Mouse (Mus musculus) lung, postnatal 36 days (tissue): ENCODE results near the gene Sash1.
"Not testable (repeated sequence)": the region's sequence is repeated elsewhere in the genome, so short reads cannot be mapped to it uniquely, and the experiment has no call there.

Source experiments
- DNase-seq: peaks from one replicate; pipeline ENCODE4 v3.0.0; 2022; ENCODE audit warnings: mixed read lengths

Sash1 gene

DNA sequence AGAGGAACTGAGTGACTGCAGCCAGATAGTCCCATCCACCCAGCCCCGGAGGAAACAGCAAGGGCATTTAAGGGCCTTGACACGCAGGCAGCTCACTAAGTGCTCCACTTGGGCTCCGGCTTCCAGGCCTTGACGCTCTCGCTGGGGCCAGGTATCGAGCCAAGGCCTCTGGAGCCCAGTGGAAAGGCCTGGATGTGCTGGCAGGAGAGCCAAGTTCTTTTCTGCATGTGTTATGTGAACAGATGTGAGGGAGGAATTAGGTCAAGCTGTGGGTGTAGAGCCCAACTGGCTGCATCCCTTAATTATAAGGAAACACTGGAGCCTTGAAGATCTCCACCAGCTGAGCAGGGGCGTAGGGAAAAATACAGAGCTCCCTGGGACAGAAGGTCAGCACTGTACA is 133.4 kb downstream of the Sash1 start:
- DNase-seq, result peak; percentile 56

DNA sequence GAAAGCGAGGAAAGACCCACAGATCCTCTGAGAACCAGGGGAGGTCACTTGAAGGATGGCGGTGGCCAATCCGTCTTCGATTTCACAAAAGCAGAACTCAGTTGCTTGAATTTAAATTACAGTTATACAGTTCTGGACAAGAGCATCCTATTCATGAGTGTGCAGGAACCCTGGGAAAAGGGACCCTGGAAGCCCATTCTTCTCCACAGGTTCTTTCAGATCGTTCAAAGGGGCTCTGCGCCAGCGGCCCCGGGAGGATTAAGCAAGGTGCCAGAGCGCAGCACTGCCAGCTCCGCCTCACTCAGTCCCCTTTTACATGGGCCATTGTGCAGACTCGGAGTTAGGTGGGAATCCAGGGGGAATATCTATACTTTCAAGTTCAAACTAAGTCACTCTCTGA is 136.3 kb downstream of the Sash1 start:
- DNase-seq, result no peak

DNA sequence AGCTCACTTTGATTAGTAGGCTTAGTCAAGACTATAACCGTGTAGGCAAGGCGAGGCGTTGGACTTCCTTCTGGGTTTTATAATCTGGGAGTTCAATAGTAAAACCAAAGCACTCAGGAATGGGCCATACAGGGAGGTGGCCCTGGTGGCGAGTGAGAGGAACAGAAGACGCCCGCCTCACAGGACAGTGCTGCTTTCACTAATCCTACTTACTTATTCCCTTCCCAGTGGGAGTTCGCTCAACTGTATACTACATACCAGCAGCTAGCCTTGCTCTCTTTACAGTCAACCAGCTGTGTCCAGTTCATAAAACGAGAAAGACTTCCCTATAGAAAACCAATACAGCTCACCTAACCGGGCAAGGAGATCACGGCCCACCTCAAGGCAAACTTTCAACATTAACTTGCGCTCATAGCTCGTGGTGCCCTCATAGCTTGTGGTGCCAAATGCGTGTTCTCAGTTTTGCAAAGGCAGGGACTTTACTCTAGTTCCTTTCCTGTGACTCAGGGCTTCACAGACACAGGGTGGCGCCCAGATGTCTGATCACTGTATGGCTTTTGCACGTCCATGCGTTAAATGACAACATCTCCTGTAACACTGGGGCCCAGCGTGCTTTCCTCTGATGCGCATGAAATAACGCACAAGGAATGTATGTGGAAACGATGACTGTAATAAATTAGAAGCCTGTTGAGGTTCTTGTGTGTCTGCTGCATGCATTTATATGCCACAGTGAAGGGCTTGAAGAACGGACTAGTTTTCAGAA is 138.2 kb downstream of the Sash1 start:
- no peak for DNase-seq

DNA sequence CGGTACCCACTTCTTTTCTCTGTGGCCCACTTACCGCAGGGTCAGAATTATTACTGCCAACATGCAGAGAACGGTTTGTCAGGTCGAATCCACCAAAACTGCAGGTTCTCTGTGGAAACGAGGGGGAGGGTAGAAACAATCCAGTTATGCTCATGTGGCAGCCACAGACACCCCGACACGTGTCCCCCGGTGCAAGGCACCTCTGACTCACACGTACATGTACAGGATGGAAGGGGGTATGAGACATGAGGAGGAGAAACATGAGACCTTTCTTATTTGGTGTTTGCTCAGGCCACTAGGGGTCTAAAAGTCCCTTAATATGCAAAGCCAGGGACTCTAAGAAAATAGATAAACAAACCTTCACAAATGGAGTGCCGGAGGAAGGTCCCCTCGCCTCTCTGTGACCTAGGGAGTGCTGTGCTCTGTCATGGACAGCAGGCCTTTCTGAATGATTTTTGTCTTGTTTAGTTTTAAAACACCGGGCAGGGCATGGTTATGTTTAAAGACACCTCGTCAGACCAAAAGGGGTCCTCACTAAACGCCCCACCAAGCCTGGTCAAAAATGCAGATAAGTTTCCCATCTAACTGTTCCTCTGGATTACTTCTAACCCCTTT is 139.7 kb downstream of the Sash1 start:
- no peak for DNase-seq

DNA sequence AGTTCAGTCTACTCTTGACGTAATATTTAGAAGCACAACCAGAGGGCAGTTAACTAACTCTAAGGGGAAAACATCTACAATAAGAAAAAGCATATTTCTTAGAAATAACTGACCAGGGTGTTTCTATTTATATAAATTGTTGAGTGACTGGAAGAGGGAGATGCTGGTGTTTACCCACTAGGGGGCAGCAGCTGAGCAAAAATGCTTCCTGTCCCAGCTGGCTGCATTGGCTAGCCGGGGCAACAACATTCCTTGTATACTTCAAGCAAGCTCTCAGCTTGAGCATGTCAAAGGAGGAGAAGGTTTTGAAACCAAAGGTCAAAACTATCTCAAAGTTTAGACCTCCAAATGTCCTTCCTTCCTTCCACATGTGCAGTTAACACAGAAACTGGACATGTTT is 143.0 kb downstream of the Sash1 start:
- DNase-seq, result peak; percentile 77

DNA sequence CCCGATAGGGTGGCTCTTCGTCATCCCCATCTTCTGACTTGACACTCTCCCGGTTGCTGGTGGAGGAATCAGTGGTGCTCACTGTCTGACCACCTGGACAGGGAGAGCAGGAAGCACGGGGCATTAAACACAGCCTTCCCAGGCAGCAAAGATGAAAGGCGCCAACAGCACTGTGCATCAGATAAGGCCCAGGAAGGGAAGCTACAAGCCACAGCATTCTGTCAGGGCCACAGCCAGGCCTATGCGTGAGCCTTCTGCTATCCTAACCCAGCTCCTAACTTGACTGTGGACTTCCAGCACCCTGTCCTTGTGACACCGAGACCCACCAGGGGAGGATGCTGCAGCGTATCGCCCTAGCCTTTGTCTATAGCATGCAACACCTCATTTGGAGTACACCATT is 144.4 kb downstream of the Sash1 start:
- DNase-seq, result no peak

DNA sequence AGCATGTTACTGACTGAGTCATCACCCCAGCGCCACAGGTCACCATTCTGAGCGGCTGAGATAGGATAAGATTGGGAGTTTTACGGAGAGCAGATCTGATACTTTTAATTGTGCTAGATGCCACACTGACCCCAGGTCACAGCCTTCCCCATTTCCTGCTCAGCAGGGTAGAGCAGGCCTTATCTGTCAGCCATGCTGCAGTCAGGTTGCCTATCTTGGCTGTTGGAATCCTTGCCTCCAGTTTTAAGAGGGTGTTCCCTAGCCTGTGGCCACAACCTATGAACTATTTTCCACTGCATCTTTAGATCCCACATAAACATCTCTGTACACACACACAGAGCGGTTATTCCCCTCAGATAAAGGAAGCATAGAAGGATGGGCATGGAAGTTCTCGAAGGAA is 145.1 kb downstream of the Sash1 start:
- DNase-seq, result no peak

DNA sequence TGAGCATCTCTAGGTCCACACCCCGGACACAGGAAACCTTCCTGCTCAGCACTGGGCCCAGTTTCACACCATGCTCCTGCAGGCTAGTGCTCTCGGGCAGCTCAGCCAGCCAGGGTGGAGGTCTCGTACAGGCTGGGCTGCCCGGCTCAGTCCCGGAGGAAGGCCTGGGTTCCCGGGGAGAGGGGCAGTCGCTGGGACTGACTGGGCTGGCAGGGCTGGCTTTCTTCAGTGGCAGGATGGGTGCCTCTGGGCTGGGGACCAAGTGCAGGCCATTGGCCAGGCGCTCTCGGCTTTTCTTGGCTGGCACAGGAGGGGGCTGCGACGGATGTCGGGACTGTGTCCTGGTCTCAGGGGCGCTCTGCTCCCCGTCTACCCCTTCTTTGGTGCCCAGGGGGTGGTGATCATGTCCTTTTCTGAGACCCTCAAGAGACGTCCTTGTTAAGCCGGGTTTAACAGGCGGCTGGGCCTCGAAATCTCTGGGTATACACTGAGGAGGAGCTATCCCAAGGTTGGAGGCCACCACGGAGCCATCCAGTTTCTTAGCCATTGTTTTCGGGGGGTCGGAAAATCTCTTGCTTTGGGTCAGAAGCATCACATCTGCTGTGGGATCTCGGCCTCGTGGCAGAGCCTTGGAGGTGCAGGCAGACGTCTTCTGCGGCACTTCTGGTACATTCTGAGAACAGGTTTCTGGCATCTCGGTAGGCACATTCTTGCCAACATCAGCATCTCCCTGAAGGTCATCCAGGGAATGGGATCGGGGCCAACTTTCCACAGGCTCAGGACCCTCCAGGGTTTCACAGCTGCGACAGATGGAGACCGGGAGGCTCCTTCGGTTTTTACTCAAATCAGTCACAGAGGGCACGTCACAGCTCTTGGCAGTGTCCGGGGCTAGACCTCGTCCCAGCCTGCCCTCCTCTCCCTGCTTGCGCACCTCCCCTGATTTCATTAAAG is 156.2 kb downstream of the Sash1 start:
- no peak for DNase-seq

DNA sequence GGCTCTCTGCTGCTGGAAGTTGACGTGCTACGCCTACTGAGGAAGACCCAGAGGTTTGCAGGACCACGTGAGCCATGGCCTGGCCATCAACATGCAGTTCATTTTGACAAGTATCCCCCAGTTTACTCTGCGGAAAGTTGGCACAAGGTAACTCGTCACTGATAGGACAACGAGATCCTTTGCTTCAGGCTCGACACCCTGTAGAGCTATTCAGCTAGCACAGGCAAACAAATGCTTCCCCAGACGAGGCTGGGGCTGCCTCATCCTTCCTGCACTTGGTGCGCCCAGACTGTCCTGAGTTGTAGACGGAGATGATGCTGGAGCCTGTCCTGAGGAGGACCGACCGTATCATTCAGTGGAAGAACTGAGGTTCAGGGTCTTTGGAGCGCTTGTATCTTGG is 166.5 kb downstream of the Sash1 start:
- DNase-seq, result no peak

DNA sequence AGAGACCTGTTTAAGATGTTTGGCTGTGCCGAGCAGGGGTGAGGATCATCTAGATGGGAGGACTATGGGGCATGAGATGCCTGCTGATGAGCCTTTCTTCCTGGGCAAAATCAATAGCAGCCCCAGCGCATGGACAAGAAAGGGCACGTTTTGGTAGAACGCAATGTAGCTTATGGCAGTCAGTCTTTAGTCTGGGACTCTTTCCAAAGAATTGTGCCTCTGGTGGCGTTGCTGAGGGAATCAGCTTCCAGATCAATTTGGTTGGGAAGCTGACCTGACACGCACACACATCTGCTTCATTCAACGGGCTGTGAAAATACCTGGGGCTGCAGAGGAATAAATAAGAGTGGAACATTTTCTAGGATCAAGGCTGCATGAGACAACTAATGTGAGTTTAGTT is 167.0 kb downstream of the Sash1 start:
- no peak for DNase-seq

DNA sequence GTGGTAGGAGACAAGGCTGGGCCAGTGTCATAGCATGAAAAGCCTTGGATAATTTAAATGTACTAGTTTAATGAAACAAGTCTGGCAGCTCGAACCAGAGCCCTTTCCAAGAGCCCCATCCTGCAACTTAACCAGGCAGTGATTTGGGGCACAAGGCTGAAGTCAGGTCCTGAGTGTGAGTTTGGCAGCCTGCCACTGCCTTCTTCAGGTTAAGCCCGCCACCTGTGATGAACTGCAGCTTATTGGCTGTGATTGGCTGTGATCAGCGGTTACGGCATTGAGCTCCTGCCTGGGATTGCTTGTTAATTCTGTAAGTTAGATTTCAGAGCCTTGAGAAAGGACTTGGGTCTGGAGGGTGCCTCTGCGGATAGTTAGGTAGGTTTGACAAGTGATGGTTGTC is 168.7 kb downstream of the Sash1 start:
- DNase-seq, result no peak

DNA sequence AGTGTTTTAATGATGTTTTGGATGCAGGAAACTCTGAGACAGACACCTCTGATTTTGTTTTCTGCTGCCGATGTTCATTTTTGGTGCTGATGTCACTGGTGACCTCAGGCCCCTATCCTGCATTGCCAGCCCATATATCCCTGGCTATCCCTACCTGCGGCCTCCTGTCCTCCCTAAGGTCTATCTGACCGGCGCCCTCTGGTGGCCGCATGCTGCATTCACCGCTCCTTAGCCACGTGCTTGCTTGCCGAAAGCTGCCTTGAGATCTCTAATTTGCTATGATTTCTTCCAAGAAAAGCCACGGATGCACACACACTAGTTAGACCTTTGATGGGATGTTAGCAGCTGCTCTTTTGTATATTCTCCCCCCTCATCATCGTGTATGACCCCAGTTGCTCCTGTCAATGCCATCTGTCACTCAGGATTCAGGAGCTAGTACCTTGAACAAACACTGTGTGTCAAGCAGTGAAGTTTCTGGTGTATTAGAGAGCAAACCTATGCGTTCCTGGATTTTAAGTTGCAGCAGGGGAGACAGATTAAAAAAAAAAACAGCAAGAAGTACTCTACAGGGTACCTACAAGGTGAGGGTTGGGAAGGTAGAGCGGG is 170.1 kb downstream of the Sash1 start:
- DNase-seq, result peak; percentile 83

DNA sequence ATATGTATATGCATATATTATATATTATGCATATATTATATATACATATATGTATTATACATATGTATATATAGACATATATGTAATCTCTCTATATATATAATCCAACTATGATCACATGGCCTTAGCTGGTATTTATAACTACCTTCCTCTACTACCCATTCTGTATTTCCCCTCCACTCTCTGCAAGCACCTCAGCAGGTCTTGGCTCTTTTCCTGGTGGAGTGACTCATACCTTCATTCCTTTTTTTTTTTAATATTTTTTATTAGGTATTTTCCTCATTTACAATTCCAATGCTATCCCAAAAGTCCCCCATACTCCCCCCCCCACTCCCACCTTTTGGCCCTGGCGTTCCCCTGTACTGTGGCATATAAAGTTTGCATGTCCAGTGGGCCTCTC is 189.2 kb downstream of the Sash1 start:
- not testable (repeated sequence) for DNase-seq

DNA sequence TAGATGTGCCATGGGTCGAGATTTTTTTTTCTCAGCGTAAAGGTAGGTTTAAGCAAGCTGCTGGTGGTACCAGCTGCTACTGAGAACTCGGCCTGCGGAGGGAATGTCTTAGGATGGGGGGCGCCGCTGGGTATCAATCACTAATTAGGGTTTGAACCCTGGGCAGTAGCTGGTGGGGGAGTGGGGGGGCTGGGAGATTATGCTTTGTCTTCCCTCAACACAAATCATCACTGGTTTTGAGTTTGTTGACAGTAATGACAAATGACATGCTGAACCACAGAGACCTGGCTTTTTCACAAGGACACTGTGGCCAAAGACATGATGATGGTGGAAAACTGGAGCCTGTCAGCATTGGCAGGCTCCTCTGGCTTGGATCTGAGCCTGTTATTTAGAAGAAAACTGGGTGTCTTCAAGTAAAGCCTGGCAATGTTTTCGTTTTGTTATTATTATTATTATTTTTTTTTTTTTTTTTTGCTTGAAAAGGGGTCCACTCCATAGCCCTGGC is 191.8 kb downstream of the Sash1 start:
- no peak for DNase-seq

DNA sequence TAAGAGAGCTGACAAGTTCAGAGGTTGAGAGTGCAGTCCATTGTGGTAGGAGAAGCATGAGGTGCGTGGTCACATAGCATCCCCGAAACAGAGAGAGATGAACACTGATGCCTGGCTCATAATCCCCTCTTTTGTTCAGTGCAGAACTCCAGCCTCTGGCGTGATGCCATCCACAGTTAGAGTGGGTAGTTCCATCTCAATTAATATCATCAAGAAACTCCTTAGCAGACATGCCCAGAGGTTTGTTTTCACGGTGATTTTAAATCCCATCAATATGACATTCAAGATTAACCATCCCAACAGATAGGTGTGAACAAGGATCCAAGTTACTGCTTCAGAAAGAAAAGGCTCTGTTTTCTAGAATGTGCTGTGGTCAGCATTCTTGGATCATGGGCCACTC is 192.3 kb downstream of the Sash1 start:
- no peak for DNase-seq

DNA sequence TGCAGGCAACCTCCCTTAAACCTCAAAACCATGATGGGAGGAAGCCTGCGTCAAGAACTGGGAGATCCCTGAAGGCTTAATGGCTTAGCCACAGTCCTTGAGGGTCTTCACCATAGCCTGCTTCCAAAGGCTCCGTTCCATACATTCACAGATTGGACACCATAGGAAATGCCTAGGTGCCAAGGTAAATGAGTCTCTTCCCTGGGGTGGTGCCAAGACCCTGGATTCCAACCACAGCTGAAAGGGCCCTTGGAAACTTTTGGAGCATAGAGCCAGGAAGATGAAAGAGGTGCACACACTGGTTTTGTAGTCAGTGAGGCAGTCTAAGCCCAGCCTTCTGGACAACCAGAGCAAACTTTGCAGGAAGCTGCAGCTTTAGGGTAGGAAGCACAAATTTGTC is 193.3 kb downstream of the Sash1 start:
- no peak for DNase-seq

DNA sequence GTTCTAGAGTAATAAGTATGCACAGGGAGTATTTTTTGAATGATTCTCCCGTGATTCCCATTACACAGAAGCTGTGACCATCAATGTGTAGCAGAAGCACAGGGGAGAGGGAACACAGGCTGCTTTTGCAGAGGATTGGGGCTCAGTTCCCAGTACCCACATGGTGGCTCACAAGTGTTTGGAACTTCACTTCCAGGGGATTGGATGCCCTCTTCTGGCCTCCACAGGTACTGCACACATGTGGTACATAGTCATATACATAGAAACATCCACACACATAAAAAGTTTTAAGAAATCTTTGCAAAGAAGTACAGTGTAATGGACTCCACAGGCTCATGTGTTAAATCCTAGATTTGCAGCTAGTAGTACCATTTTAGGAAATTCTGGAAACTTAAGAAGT is 199.7 kb downstream of the Sash1 start:
- DNase-seq, result no peak

DNA sequence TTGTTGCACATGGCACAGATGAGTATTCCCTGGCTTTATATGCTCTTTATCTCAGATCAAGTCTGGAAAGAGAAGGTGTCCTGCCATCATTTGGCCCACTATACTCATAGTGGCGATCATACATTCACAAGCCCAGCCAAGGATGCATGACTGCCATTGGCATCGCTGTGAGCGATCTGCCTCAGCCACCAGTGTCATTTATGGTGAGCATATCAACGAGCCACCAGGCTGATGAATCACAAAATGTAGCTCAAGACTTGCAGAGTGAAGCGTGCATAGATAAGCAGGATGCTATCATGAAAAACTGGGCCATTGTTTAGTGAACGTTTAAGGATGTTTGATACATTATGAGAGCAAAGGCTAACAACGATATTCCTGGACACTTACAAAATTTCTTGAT is 200.6 kb downstream of the Sash1 start:
- DNase-seq, result no peak

DNA sequence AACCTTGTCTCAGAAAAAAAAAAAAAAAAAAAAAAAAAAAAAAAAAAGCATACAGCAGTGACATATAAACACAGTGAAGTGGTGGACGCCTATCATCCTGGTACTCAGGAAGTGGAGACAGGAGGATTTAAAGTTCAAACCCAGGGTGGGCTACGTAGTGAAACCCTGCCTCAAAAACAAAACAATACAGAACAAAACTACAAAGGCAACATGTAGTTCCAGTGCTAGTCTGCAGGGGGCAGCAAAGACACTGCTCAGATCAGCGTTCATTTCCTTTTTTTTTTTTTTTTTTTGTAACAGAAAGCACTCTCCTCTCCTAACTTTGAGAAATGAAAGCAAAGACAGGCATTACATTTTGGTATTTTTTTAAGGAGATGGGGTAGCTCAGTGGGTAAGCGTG is 203.0 kb downstream of the Sash1 start:
- peak; percentile 73 for DNase-seq

DNA sequence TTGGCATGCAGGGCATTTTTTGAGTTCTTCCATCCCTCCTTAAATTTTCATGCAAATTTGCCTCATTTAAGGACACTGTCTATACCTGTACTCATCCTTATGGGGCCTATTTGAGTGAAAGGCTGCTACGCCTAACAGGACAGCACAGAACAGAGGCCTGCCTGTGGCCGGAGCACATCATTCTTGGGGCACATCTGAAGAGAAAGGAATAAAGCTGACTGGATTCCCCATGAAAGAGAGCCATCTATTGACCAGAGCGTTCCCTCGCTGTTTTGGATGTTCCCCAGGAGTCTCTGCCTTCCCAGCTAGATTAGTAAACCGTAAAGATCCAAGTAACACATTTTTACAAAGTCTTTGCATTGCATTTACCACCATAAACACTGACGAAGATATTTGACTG is 203.5 kb downstream of the Sash1 start:
- peak; percentile 10 for DNase-seq

DNA sequence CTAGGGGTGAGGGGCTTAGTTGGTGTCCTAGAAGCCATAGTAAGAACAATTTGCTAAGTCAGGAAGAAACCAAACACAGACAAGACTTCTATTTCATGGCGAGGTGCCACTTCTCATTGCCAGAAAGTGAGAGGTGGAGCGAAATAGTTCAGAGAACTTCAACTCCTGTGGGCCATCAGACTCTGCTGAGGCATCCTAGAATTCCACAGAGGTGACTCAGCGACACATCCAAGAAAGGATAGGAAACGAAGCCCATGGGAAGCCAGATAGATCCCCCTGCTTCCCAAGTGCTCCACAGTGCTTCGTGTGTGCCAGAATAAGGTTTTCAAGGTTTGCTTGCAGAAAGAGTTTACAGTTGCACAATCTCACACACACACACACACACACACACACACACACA is 209.1 kb downstream of the Sash1 start:
- no peak for DNase-seq
